Mouse (Mus musculus) G1E (cell line): Measurements from ENCODE around the gene Gm43517. TPM values are rescaled to one million over a fixed set of nuclear protein-coding genes. Genes with fewer than 3 reads are reported as not detected.

Source experiments
- ATAC-seq: 2 replicates; pipeline ENCODE4 v1.8.0; 2016; ENCODE audit warnings: mild to moderate bottlenecking; ENCODE audit not compliant: insufficient number of reproducible peaks, poor library complexity, low FRiP score, severe bottlenecking; ENCODE audit errors: extremely low read depth
- DNase-seq: peaks from one replicate; pipeline ENCODE4 v3.0.0; 2012; ENCODE audit warnings: low spot score
- H3K27me3 ChIP-seq: 2 replicates; pipeline ENCODE4 v1.6.1; 2012; ENCODE audit warnings: mild to moderate bottlenecking, low read length, inconsistent platforms; ENCODE audit not compliant: insufficient read depth
- H3K36me3 ChIP-seq: replicated peaks from 2 replicates; pipeline ENCODE3; 2012; ENCODE audit warnings: mild to moderate bottlenecking, inconsistent platforms
- H3K4me1 ChIP-seq: 2 replicates; pipeline ENCODE4 v1.6.1; 2012; ENCODE audit warnings: low read depth, low read length, inconsistent platforms, mixed read lengths; ENCODE audit not compliant: insufficient read depth
- H3K4me3 ChIP-seq: 2 replicates; pipeline ENCODE4 v1.5.1; 2012; ENCODE audit warnings: low read depth, mild to moderate bottlenecking, inconsistent platforms, low read length, moderate library complexity, mixed read lengths
- H3K9me3 ChIP-seq: replicated peaks from 2 replicates; pipeline ENCODE4 v1.6.1; 2012; ENCODE audit warnings: inconsistent platforms
- CTCF ChIP-seq: IDR thresholded peaks from 2 replicates; pipeline ENCODE4 v1.5.1; 2012; ENCODE audit warnings: low read depth, low read length, inconsistent platforms, mixed read lengths
- GATA1 ChIP-seq: IDR thresholded peaks from 2 replicates; pipeline ENCODE4 v1.6.1; 2012; ENCODE audit warnings: borderline replicate concordance, low read length, inconsistent platforms, mixed read lengths
- GATA2 ChIP-seq: IDR thresholded peaks from 2 replicates; pipeline ENCODE4 v1.6.1; 2012; ENCODE audit warnings: low read depth, low read length, inconsistent platforms, borderline replicate concordance
- POLR2AphosphoS5 ChIP-seq: IDR thresholded peaks from 2 replicates; pipeline ENCODE4 v1.6.1; 2012; ENCODE audit warnings: low read depth, low read length, inconsistent platforms; ENCODE audit not compliant: insufficient replicate concordance
- TAL1 ChIP-seq: conservative IDR thresholded peaks from 2 replicates; pipeline ENCODE4 v1.6.1; 2012; ENCODE audit warnings: low read depth, low read length, inconsistent platforms, mixed read lengths
- polyA plus RNA-seq: library from polyadenylated mRNA; stranded (reverse); fragments of >175 nt; gene quantifications from 2 replicates; pipeline ENCODE4 v1.2.3, GENCODE M21; 2012
- total RNA-seq, 2 experiments: library from RNA; stranded (forward) in 1 of 2; stranded (reverse) in 1 of 2; fragments of 200-1000 nt in 1 of 2; fragments of >200 nt in 1 of 2; fragmentation: Nextera tagmentation in 1 of 2; gene quantifications; 2 replicates each; pipeline ENCODE4 v1.2.3; 2014 to 2017

Gm43517 gene
- total and polyA plus RNA-seq, 3 experiments: 0.16 TPM; not detected in 2

GRCm38 (mm10) chr12:49390926-49391304 lies 5.9 kb downstream of the Gm43517 start:
- no peak for DNase-seq
- Histone ChIP-seq H3K27me3 (peaks cover 10% of the 10 kb centered on the region), H3K9me3 (peaks cover 14% of the 10 kb centered on the region), H3K4me1 (no peaks in the 10 kb centered on the region), H3K4me3 (peak overlapping the region; percentile 11; the same call in 1 of the 2 replicates), H3K36me3 (no peaks in the 10 kb centered on the region)
- TF ChIP-seq GATA2: no peak
- TF ChIP-seq TAL1: no peak
- no peak for TF ChIP-seq POLR2AphosphoS5
- TF ChIP-seq CTCF: no peak
- no peak for TF ChIP-seq GATA1
- ATAC-seq: no peak

GRCm38 (mm10) chr12:49391305-49392040 lies 6.5 kb downstream of the Gm43517 start:
- TF ChIP-seq POLR2AphosphoS5 (no peak), TAL1 (no peak)
- H3K9me3 ChIP-seq: peaks cover 14% of the 10 kb centered on the region
- no peaks in the 10 kb centered on the region for H3K36me3 ChIP-seq
- ATAC-seq (no peak), DNase-seq (no peak)
- H3K27me3 ChIP-seq: peaks cover 10% of the 10 kb centered on the region
- peak overlapping the region; percentile 11; the same call in 1 of the 2 replicates for H3K4me3 ChIP-seq
- H3K4me1 ChIP-seq: no peaks in the 10 kb centered on the region

GRCm38 (mm10) chr12:49392041-49392390 lies 7.0 kb downstream of the Gm43517 start:
- Histone ChIP-seq H3K9me3 (peaks cover 14% of the 10 kb centered on the region), H3K27me3 (peaks cover 10% of the 10 kb centered on the region), H3K4me3 (no peak overlapping the region), H3K36me3 (no peaks in the 10 kb centered on the region), H3K4me1 (no peaks in the 10 kb centered on the region)
- TF ChIP-seq GATA2 (no peak), GATA1 (no peak), CTCF (no peak), TAL1 (no peak), POLR2AphosphoS5 (no peak)
- ATAC-seq (no peak), DNase-seq (no peak)

- no peak for TF ChIP-seq POLR2AphosphoS5
- TF ChIP-seq TAL1: no peak
- TF ChIP-seq GATA2: no peak
- no peak for TF ChIP-seq CTCF
- no peak for TF ChIP-seq GATA1
- H3K9me3 ChIP-seq: peaks cover 14% of the 10 kb centered on the region
- ATAC-seq: no peak
- DNase-seq: no peak
- H3K27me3 ChIP-seq: peaks cover 10% of the 10 kb centered on the region
- no peaks in the 10 kb centered on the region for H3K4me1 ChIP-seq
- no peak overlapping the region for H3K4me3 ChIP-seq
- H3K36me3 ChIP-seq: no peaks in the 10 kb centered on the region
Measured at GRCm38 (mm10) chr12:49392876-49393275, 7.9 kb downstream of the Gm43517 start.

GRCm38 (mm10) chr12:49393639-49394038 lies 8.7 kb downstream of the Gm43517 start:
- Histone ChIP-seq H3K9me3 (peaks cover 14% of the 10 kb centered on the region), H3K4me3 (no peak overlapping the region), H3K4me1 (no peaks in the 10 kb centered on the region), H3K27me3 (peaks cover 10% of the 10 kb centered on the region), H3K36me3 (no peaks in the 10 kb centered on the region)
- no peak for TF ChIP-seq POLR2AphosphoS5
- TF ChIP-seq CTCF: no peak
- TF ChIP-seq TAL1: no peak
- no peak for TF ChIP-seq GATA2
- no peak for TF ChIP-seq GATA1
- no peak for ATAC-seq
- no peak for DNase-seq

GRCm38 (mm10) chr12:49394181-49394580 lies 9.2 kb downstream of the Gm43517 start:
- DNase-seq (no peak), ATAC-seq (no peak)
- Histone ChIP-seq H3K36me3 (no peaks in the 10 kb centered on the region), H3K9me3 (peaks cover 14% of the 10 kb centered on the region), H3K4me1 (no peaks in the 10 kb centered on the region), H3K27me3 (peaks cover 10% of the 10 kb centered on the region), H3K4me3 (no peak overlapping the region)
- TF ChIP-seq TAL1: no peak
- no peak for TF ChIP-seq POLR2AphosphoS5
- TF ChIP-seq GATA1: no peak
- no peak for TF ChIP-seq GATA2
- TF ChIP-seq CTCF: no peak

GRCm38 (mm10) chr12:49394836-49395235 lies 9.9 kb downstream of the Gm43517 start:
- TF ChIP-seq POLR2AphosphoS5: no peak
- no peak for TF ChIP-seq GATA2
- no peak for TF ChIP-seq CTCF
- TF ChIP-seq TAL1: no peak
- TF ChIP-seq GATA1: no peak
- no peak for ATAC-seq
- peaks cover 10% of the 10 kb centered on the region for H3K27me3 ChIP-seq

More at GRCm38 (mm10) chr12:49394836-49395235, 9.9 kb downstream of the Gm43517 start:
- Histone ChIP-seq H3K4me3 (no peak overlapping the region), H3K36me3 (no peaks in the 10 kb centered on the region), H3K4me1 (no peaks in the 10 kb centered on the region), H3K9me3 (peaks cover 14% of the 10 kb centered on the region)
- DNase-seq: no peak
